Mouse (Mus musculus) liver, postnatal 0 days (tissue): Measurements from ENCODE around the gene 1520401A03Rik. TPM values are rescaled to one million over a fixed set of nuclear protein-coding genes. Genes with fewer than 3 reads are reported as not detected.

Experiments
- ATAC-seq: fragments of 200-750 bp; cut with Nextera tagmentation; 2 replicates; pipeline ENCODE4 v1.8.0; 2017; ENCODE audit warnings: mild to moderate bottlenecking, moderate library complexity
- DNase-seq: peaks from one replicate; pipeline ENCODE4 v3.0.0-alpha.2; 2016
- H3K27ac ChIP-seq: fragments of 300-500 bp; sonication (generic); 2 replicates; pipeline ENCODE4 v1.5.1; 2014; ENCODE audit warnings: antibody characterized with exemption, moderate library complexity, mild to moderate bottlenecking, low read depth
- H3K27me3 ChIP-seq: fragments of 300-500 bp; sonication (generic); 2 replicates; pipeline ENCODE4 v1.6.1; 2014; ENCODE audit warnings: low read length, control low read depth, mixed read lengths; ENCODE audit not compliant: insufficient read depth
- H3K36me3 ChIP-seq: fragments of 300-500 bp; sonication (generic); replicated peaks from 2 replicates; pipeline ENCODE4 v1.6.1; 2014; ENCODE audit warnings: mild to moderate bottlenecking, control low read depth, low read length, moderate library complexity, mixed read lengths; ENCODE audit not compliant: insufficient read depth
- H3K4me1 ChIP-seq: fragments of 300-500 bp; sonication (generic); 2 replicates; pipeline ENCODE4 v1.6.1; 2014; ENCODE audit warnings: antibody characterized with exemption, mild to moderate bottlenecking, control low read depth; ENCODE audit not compliant: insufficient read depth
- H3K4me2 ChIP-seq: fragments of 300-500 bp; sonication (generic); 2 replicates; pipeline ENCODE4 v1.6.1; 2014; ENCODE audit warnings: low read depth, mild to moderate bottlenecking, low read length, moderate library complexity, mixed read lengths
- H3K4me3 ChIP-seq: fragments of 300-500 bp; sonication (generic); 2 replicates; pipeline ENCODE4 v1.5.1; 2014; ENCODE audit warnings: low read depth, low read length
- H3K9ac ChIP-seq: fragments of 300-500 bp; sonication (generic); replicated peaks from 2 replicates; pipeline ENCODE4 v1.6.1; 2014; ENCODE audit warnings: mild to moderate bottlenecking, moderate library complexity
- H3K9me3 ChIP-seq: fragments of 300-500 bp; sonication (generic); 2 replicates; pipeline ENCODE4 v1.6.1; 2016; ENCODE audit warnings: mild to moderate bottlenecking, control low read depth, low read length, mixed read lengths
- CTCF ChIP-seq: sonication (generic); IDR thresholded peaks from 2 replicates; pipeline ENCODE4 v1.5.1; 2016; ENCODE audit warnings: antibody characterized with exemption, low read depth
- EP300 ChIP-seq: IDR thresholded peaks from 2 replicates; pipeline ENCODE4 v1.6.1; 2016; ENCODE audit warnings: antibody characterized with exemption, low read depth, mild to moderate bottlenecking
- WGBS: fragments of 180-500 bp; shearing (Covaris S2); extraction: QIAGEN DNeasy Blood & Tissue Kit; methylation state at CpG from one replicate; pipeline ENCODE4 v1.1.7; 2014; ENCODE audit not compliant: insufficient replicate concordance; 5-methylcytosine and 5-hydroxymethylcytosine counted together
- polyA plus RNA-seq: library from polyadenylated mRNA; unstranded; fragments of >200 nt; fragmentation: Nextera tagmentation; extraction: Ambion mirVana; gene quantifications from 2 replicates; pipeline ENCODE4 v1.2.1, GENCODE M21; 2015

The 1520401A03Rik gene
- polyA plus RNA-seq, 1 experiment from 2014 or later: not detected

GRCm38 (mm10) chr17:23681086-23681485, 41.5 kb downstream of the 1520401A03Rik start:
- ATAC-seq (peak; percentile 51), DNase-seq (peak; percentile 66)
- Histone ChIP-seq H3K36me3 (no peaks in the 10 kb centered on the region), H3K4me2 (no peak overlapping the region), H3K9ac (no peak overlapping the region), H3K27ac (no peak overlapping the region), H3K27me3 (peaks cover 67% of the 10 kb centered on the region), H3K4me1 (peaks cover 18% of the 10 kb centered on the region), H3K4me3 (no peak overlapping the region), H3K9me3 (no peaks in the 10 kb centered on the region)
- TF ChIP-seq EP300: no peak
- TF ChIP-seq CTCF: no peak
- WGBS: 64% methylated on average over 10 of the region's 10 CpGs

GRCm38 (mm10) chr17:23680336-23680735, 42.2 kb downstream of the 1520401A03Rik start:
- Histone ChIP-seq H3K9me3 (no peaks in the 10 kb centered on the region), H3K36me3 (no peaks in the 10 kb centered on the region), H3K4me1 (peaks cover 23% of the 10 kb centered on the region), H3K4me2 (no peak overlapping the region), H3K27me3 (peaks cover 67% of the 10 kb centered on the region), H3K27ac (no peak overlapping the region), H3K4me3 (no peak overlapping the region), H3K9ac (no peak overlapping the region)
- 53% methylated on average over 9 of the region's 9 CpGs for WGBS
- no peak for DNase-seq
- no peak for ATAC-seq
- TF ChIP-seq CTCF (no peak), EP300 (no peak)

- WGBS: 6% methylated on average over 38 of the region's 38 CpGs
- DNase-seq (no peak), ATAC-seq (no peak)
- peaks cover 28% of the 10 kb centered on the region for H3K4me1 ChIP-seq
- no peak within 1 kb of the TSS for H3K27ac ChIP-seq
- 0 out of 2 replicates have a peak within 1 kb of the TSS, but pooled peaks have one; percentile 10 for H3K4me3 ChIP-seq
- no peaks in the 10 kb centered on the region for H3K36me3 ChIP-seq
- H3K9ac ChIP-seq: peak within 1 kb of the TSS; percentile 26; the same call in 1 of the 2 replicates
- no peaks in the 10 kb centered on the region for H3K9me3 ChIP-seq
- peaks cover 64% of the 10 kb centered on the region for H3K27me3 ChIP-seq
- TF ChIP-seq EP300 (no peak), CTCF (no peak)
- H3K4me2 ChIP-seq: peak within 1 kb of the TSS; percentile 22; the same call in 1 of the 2 replicates
These were observed 43.3 kb downstream of the 1520401A03Rik start, which contains the start of gene Cldn6 for GRCm38 (mm10) chr17:23679127-23679835. Cldn6 (plus strand) TSS chr17:23679249.

- TF ChIP-seq EP300 (no peak), CTCF (no peak)
- Histone ChIP-seq H3K4me3 (peak within 1 kb of the TSS; percentile 57), H3K9ac (peak within 1 kb of the TSS; percentile 66), H3K4me2 (peak within 1 kb of the TSS; percentile 94), H3K27ac (peak within 1 kb of the TSS; percentile 77), H3K9me3 (no peaks in the 10 kb centered on the region), H3K36me3 (no peaks in the 10 kb centered on the region), H3K4me1 (peaks cover 37% of the 10 kb centered on the region), H3K27me3 (peaks cover 44% of the 10 kb centered on the region)
- DNase-seq: peak; percentile 87
- WGBS: under 1% methylated on average over 34 of the region's 34 CpGs
- peak; percentile 40 for ATAC-seq
These were observed 45.3 kb downstream of the 1520401A03Rik start, which contains the start of gene Tnfrsf12a for GRCm38 (mm10) chr17:23677236-23677679. Tnfrsf12a (minus strand) TSS chr17:23677468.

GRCm38 (mm10) chr17:23676473-23677031, 46.0 kb downstream of the 1520401A03Rik start:
- Histone ChIP-seq H3K27me3 (peaks cover 38% of the 10 kb centered on the region), H3K9ac (peak overlapping the region; percentile 66), H3K27ac (peak overlapping the region; percentile 77), H3K4me1 (peaks cover 37% of the 10 kb centered on the region), H3K4me3 (peak overlapping the region; percentile 57), H3K36me3 (no peaks in the 10 kb centered on the region), H3K4me2 (peak overlapping the region; percentile 94), H3K9me3 (no peaks in the 10 kb centered on the region)
- WGBS: 2% methylated on average over 28 of the region's 37 CpGs
- peak; percentile 34 for ATAC-seq
- no peak for TF ChIP-seq CTCF
- no peak for TF ChIP-seq EP300
- peak; percentile 68 for DNase-seq

GRCm38 (mm10) chr17:23675564-23676281, 46.9 kb downstream of the 1520401A03Rik start:
- H3K9ac ChIP-seq: peak overlapping the region; percentile 66; the same call in 1 of the 2 replicates
- H3K4me1 ChIP-seq: peaks cover 37% of the 10 kb centered on the region
- no peak for ATAC-seq
- peak overlapping the region; percentile 57 for H3K4me3 ChIP-seq
- peaks cover 29% of the 10 kb centered on the region for H3K27me3 ChIP-seq
- WGBS: 17% methylated on average over 15 of the region's 15 CpGs
- H3K4me2 ChIP-seq: peak overlapping the region; percentile 94
- 0 out of 2 replicates have a peak, but pooled peaks cover under 1% of the 10 kb centered on the region for H3K36me3 ChIP-seq
- peak; percentile 43 for DNase-seq
- TF ChIP-seq CTCF (0 out of 2 replicates have a peak, but pooled peaks have one; percentile 15), EP300 (no peak)
- H3K9me3 ChIP-seq: no peaks in the 10 kb centered on the region
- H3K27ac ChIP-seq: 0 out of 2 replicates have a peak overlapping the region, but pooled peaks have one; percentile 11
